Mouse (Mus musculus): Measurements from ENCODE around the gene Hist1h2aa. TPM values are rescaled to one million over a fixed set of nuclear protein-coding genes. Genes with fewer than 3 reads are reported as not detected.

Gene Hist1h2aa
- not detected for total RNA-seq (2021)
- long read RNA-seq, experiment 1, result 0 reads
- long read RNA-seq, experiment 2, result 0 reads

- no peak for DNase-seq
These were observed at the start of gene Hist1h2aa for GRCm38 (mm10) chr13:23934211-23934520. Hist1h2aa (plus strand) TSS chr13:23934462.

DNA sequence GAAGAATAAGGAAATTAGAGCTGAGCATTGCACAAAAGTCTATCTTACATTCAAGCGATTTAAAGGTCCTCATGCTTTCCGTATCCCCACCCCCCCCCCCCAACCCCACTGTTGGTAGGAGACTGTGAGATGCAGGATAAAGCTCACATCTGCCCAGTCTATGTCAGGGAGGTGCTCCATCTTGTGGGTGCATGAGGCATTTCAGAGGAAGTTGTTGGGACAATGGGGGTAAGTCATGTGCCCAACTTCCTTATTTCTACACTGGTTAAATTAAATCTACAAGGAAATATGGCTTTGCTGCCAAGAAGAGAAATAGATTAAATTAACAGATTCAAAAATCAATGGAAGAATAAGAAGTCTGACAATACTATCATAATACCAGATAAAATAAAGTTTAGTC lies 48.7 kb upstream of the Hist1h2aa start:
- peak; percentile 9 for DNase-seq

DNA sequence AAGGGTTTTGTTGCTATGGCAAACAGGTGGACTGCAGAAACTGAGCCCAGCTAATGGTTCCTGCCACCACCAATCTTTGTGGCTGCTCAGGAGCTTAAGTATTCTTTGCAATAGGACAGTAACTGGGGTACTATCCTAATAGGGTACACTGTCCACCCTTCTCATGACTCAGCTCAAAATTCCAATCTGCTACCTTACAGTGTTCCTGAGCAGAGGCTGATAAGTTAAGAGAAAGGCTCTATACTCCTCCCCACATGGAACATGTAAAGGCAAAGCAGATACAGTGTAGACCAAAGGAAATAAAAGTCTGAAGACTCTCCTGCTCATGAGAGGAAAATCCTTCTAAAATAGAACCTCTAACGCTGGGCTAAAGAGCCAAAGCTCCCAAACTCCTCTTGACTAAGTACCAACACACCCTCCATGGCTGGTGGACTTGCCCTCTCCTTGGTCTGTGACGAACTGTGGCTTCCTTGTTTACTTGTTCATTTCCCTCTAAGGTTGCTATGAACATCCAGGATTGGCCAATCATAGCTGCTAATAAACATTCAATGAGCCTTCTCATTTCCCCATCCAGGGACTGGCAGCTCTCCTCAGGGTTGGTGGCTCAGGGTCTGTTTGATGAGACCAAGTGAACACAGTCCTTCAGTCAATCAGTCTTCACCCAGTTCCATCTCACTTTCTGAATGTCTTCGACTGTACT lies 47.1 kb upstream of the Hist1h2aa start:
- no peak for DNase-seq

GRCm38 (mm10) chr13:23889011-23889605 lies 45.2 kb upstream of the Hist1h2aa start:
- DNase-seq, result no peak

DNA sequence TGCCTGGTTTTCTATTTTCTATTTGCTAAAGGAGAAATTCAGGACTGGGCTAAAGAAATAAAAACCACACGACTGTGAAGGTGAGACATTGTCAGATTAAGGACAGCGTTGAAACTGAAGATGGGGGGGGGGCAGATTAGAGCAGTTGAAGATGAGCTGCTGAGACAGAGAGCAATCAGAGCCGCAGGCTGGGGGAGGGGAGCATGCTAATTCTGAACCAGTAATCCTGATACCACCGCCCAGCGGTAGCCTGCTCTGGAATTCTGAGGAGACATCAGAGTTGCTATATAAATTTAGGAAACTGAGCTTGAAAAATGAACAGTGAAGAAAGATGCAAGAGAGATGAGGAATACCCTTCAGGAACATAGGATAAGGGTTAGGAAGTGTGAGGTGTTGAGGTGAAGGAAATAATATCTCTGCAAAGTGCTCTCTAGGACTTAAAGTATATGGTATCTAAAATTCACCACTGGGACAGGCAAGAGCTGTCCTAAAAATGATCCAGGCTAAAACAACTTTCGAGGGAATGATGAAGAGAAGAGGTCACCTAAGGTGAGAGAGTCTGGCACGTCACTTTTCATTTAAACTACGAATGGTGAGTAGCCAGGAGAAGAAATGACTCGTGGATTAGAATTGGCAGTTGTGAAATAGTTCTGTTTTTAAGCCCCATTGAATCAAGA lies 41.5 kb upstream of the Hist1h2aa start:
- no peak for DNase-seq

DNA sequence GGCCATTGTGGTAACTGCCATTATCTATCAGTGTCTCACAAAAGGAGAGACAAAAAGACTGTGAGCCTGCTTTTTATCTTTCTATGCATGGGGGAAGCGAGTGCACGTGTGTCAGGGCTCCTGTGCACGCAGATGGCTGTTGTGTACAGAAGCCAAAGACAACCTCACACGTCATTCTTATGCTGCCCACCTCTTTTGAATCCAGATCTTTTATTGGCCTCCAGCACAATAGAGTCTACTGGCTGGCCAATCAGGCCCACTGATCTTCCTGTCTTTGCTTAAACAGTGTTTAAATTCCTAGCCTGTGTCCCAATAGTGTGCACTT lies 41.0 kb upstream of the Hist1h2aa start:
- DNase-seq, result no peak

DNA sequence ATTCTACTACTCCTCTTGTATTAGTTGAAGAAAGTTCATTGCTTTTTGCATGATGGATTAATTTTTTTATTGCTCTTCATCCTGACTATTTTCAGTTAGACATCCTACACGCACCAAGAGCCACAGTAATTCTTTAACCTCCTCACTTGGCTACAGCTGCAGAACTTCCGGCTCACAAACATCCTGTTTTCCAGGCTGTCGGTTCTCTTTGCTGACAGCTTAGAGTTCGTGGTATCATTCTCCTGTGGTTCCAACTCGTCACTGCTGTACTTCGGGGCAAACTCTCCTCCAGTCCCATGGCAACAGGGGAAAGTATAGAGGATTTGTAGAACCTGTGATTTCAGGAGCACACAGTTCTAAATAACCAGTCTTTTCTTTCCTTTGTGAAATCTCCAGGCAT lies 36.0 kb upstream of the Hist1h2aa start:
- DNase-seq, result no peak

- DNase-seq, result no peak
These were observed 27.4 kb upstream of the Hist1h2aa start for GRCm38 (mm10) chr13:23906906-23907305.

DNA sequence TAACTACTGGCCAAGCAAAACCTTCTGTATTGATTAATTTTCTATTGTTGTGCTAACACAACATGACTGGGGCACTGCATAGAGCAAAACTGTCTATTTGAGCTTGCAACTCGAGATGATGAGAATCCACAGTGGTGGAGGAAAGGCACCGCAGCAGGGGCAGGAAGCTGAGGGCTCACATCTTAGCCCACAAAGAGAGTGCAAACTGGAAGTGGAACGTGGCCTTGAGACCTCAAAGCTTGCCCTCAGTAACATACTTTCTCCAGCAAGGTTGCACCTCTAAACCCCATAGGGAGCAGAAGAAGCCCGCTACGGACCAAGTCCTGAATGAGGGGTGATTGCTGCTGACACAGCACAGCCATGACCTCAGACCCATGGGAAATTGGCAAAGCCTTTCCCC lies 24.1 kb upstream of the Hist1h2aa start:
- DNase-seq, result no peak

DNA sequence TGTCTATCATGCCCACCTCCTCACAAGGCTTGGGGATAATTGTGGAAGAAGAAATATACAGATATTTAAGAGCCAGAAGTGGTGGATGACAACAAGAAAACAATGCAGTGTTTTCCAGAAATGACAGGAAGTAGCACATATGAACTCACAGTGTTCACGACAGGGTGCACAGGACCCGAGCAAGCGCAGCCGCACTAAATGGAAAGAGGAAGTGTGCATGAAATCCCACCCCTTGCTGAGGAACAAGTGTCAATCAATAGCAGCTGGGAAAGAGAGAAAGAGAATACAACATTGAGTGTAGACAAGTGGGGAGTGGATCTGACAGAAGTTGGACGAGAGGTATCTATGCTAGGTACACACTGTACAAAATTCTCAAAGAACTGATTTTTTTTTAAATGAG lies 22.9 kb upstream of the Hist1h2aa start:
- no peak for DNase-seq

DNA sequence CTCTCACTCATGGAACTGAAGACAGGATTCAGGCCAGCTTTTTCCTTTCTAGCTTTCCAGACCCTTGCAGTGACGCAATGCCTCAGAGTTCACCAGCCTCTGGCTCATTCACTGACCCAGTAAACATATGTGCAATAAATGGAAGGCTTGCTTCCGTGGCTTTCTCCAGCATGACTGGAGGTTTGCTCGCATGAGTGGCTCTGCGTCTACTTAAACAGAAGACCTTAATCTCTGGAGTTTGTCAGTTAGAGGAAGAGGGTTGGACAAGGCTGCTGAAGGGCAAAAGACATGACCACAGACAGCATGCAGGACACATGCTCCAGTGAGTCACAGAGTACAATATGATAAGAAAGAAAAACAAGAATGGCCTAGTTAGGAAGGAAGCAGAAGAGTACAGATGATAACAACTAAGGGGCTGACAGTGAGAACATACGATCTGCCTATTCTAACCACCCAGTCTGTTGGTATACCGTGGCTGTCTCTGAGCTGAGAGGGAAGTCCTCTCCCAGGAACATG lies 20.4 kb upstream of the Hist1h2aa start:
- no peak for DNase-seq

- DNase-seq, result no peak
These were observed 19.7 kb upstream of the Hist1h2aa start, which contains the start of gene Slc17a4 for GRCm38 (mm10) chr13:23914376-23915167. Slc17a4 (minus strand) TSS chr13:23915009.

DNA sequence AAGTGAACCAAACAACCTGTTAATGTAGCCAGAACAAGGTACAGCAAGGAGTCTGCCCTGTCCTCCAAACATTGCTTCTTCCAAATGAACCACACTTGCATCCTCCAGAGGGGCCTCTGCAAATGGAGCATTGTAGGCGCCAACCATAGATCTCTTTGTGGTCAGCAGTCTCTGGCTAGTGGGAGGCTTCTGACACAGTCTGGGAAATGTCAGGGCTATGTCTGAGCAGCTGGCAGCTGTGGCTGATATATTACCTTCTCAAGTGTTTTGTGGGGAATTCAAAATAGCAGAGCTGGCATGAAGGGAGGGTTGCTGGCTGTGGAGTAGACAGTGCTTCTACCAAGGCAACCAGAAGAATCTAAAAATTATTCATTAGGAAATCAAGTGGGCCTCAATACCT lies 18.1 kb upstream of the Hist1h2aa start:
- DNase-seq, result peak; percentile 5

GRCm38 (mm10) chr13:23917674-23918073 lies 16.6 kb upstream of the Hist1h2aa start:
- no peak for DNase-seq

DNA sequence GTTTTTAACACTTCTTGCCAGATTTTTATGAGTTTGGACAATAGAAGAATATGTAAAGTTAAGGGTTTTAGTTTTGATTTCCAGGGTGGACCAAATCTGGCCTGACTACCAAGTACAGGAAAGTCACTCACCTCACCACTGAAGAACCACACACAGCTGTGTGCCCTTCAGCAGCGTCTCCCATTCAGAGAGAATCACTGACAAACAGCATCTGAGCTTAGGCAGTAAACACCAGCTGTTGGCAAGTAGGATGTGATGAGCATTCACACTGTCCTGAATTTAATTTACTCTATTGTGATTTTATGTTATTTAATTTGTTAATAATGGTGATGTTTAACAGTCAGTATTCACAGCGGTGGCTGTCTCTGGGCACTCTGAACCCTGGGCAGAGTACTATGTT lies 8.5 kb upstream of the Hist1h2aa start:
- DNase-seq, result no peak

DNA sequence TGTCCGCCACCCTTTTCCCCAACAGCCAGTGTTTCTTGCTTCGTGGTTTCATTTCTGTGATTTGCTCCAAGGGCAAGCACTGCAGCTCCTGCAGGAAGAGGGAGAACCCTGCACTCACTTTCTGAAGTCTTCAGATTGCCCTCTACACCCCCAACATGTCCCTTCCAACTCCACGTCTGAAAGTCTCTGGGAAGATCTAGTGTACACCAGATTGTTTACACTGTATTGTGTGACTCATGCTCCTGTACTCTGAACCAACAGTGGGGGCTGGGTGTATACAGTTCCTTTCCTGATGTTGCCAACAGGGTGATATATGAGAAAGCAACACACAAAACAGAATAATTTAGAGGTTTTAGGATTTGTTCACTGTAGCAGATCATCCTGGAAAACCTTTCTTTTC lies 5.6 kb upstream of the Hist1h2aa start:
- DNase-seq, result no peak

DNA sequence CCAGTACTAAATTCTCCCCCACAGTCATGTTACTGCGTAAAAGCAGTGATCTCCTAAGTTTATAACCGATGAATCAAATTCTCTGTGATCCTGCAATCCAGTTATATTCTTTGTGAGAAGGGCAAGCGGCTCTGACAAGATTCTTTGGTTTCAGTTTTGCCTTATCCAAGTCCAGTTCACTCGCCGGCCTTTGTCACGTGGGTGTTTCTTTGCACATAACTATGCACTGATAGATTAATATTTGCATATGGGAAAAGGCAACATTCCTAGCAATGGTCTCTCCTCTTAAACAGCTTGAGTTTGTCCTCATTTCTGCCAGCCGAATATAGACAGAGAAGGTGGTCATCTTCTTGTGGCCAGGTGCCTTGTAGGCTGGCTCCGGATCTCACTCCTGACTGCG lies 3.8 kb upstream of the Hist1h2aa start:
- DNase-seq, result no peak

DNA sequence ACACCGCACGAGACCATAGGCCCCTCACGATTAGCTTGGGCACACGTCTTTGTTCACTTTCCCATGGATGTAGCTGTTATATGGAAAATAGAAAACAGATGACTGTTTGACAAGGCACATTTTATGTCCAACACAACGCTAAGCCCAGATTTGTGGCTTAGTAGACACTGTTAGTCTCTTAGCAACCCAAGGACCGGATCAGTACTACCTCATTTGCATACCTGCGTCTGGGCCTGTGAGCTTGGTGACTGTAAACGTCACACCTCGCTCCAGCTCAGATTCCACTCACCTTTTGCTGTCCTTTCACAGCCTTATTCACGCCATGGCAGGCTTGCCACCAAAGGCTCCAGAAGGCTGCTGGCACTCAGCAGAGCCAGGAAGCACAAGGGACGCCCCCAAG lies 3.4 kb upstream of the Hist1h2aa start:
- no peak for DNase-seq

DNA sequence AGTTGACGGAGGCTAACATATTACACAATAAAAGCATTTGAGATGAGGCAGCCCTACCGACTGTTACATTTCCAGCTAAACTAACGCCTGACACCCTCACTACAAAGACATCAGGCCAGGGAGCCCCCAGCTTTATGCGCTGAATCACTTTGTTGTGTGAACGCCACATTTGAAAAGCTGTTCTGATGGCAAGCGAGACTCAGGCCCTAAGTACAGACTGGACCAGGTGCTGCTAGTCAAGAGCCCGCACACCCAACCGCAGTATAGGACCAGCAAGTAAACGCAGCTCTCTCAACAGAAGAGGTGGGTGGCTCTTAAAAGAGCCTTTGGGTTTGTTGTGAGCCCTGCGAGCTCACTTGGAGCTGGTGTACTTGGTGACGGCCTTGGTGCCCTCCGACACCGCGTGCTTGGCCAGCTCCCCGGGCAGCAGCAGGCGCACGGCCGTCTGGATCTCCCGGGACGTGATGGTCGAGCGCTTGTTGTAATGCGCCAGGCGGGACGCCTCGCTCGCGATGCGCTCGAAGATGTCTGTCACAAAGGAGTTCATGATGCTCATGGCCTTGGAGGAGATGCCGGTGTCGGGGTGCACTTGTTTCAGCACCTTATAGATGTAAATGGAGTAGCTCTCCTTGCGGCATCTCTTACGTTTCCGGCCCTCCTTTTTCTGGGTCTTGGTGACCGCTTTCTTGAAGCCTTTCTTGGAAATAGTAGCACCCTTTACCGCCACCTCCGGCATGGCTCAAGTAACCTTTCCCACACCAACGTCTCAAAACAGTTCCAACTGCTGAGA lies 646 bp upstream of the Hist1h2aa start, which contains the start of gene Hist1h2ba:
Hist1h2ba (minus strand) TSS at position 736 of the 790 bp plus-strand sequence.
- DNase-seq, result no peak

- no peak for DNase-seq
These were observed 4.4 kb downstream of the Hist1h2aa start for GRCm38 (mm10) chr13:23938699-23939098.

GRCm38 (mm10) chr13:23940291-23940690 lies 6.0 kb downstream of the Hist1h2aa start:
- no peak for DNase-seq

- DNase-seq, result no peak
These were observed 8.6 kb downstream of the Hist1h2aa start for GRCm38 (mm10) chr13:23942861-23943260.

Measured in gastrocnemius, postnatal 10 days (tissue).